Mouse (Mus musculus): ENCODE results near the gene Gm15217. TPM values are rescaled to one million over a fixed set of nuclear protein-coding genes. Genes with fewer than 3 reads are reported as not detected.

Gene Gm15217
- polyA plus RNA-seq (2015; fragmentation: Nextera tagmentation; extraction: Ambion mirVana) = not detected in 2 replicates

DNA sequence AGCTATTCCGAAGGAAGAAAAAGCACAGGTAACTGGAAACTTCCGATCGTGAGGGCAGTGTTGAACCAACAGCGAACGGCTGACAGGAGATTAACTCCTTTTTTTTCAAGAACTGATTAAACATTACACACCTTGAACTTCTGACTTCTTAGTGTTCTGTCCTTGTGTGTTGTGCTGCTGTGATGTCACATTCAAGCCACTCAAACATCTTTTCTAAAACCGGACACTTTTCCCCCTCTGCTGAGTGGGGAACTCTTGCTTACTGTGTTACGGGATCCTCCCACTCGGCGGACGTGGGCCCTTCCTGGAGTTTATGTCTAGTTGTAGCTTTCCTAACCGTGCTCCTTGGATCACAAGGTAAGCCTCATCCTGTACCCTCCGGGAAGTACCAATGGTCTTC lies at the start of gene Gm15217:
Gm15217 (plus strand) TSS at position 130 of the 400 bp plus-strand sequence.
- Histone ChIP-seq H3K4me3 (ENCODE audit: low read length) (peak within 1 kb of the TSS; percentile 49), H3K27me3 (ENCODE audit: control insufficient read depth, insufficient read depth, low read length) (no peaks in the 10 kb centered on the region; the same call in 1 of the 2 replicates), H3K4me2 (ENCODE audit: low read depth, low read length) (peak within 1 kb of the TSS; percentile 84), H3K36me3 (ENCODE audit: control insufficient read depth, insufficient read depth) (no peaks in the 10 kb centered on the region), H3K9ac (ENCODE audit: low read length) (peak within 1 kb of the TSS; percentile 63), H3K4me1 (ENCODE audit: control insufficient read depth, insufficient read depth, low read length) (peaks cover 14% of the 10 kb centered on the region), H3K9me3 (replicated peaks; ENCODE audit: control insufficient read depth, low read length) (no peaks in the 10 kb centered on the region), H3K27ac (ENCODE audit: low read length) (no peak within 1 kb of the TSS)
- 84% methylated on average over 12 of the region's 12 CpGs for WGBS
- ATAC-seq (replicated peaks; ENCODE audit: extremely low read depth, insufficient read depth, low FRiP score) = no peak

GRCm38 (mm10) chr14:46333421-46334237 lies 45.6 kb upstream of the Gm15217 start:
- Histone ChIP-seq H3K4me1 (ENCODE audit: control insufficient read depth, insufficient read depth, low read length) (no peaks in the 10 kb centered on the region), H3K27ac (ENCODE audit: low read length) (no peak overlapping the region), H3K36me3 (ENCODE audit: control insufficient read depth, insufficient read depth) (no peaks in the 10 kb centered on the region), H3K9ac (ENCODE audit: low read length) (no peak overlapping the region), H3K4me2 (ENCODE audit: low read depth, low read length) (no peak overlapping the region), H3K9me3 (replicated peaks; ENCODE audit: control insufficient read depth, low read length) (no peaks in the 10 kb centered on the region), H3K27me3 (ENCODE audit: control insufficient read depth, insufficient read depth, low read length) (no peaks in the 10 kb centered on the region), H3K4me3 (ENCODE audit: low read length) (no peak overlapping the region)
- WGBS = 79% methylated on average over 8 of the region's 8 CpGs
- ATAC-seq (replicated peaks; ENCODE audit: extremely low read depth, insufficient read depth, low FRiP score) = no peak

DNA sequence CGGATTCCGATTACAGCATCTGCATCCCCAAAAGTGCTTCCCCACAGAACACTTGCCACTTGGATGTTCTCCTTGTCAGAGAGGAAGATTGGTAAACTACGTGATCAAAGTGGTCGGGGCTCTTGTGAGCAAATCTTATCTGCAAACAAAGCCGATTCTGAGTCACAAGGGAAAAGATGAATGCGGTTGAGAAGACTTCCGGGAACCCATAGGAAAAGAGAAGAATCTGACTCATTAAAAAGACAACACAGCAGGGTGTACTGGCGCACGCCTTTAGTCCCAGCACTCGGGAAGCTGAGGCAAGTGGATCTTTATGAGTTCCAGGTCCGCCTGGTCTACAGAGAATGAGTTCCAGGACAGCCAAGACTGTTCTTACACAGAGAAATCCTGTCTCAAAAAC lies 40.4 kb upstream of the Gm15217 start:
- H3K9me3 ChIP-seq (replicated peaks; ENCODE audit: control insufficient read depth, low read length) = no peaks in the 10 kb centered on the region
- WGBS = 53% methylated on average over 11 of the region's 11 CpGs
- no peak overlapping the region for H3K27ac ChIP-seq (ENCODE audit: low read length)
- no peak overlapping the region for H3K9ac ChIP-seq (ENCODE audit: low read length)
- no peaks in the 10 kb centered on the region for H3K36me3 ChIP-seq (ENCODE audit: control insufficient read depth, insufficient read depth)
- H3K4me1 ChIP-seq (ENCODE audit: control insufficient read depth, insufficient read depth, low read length) = no peaks in the 10 kb centered on the region
- ATAC-seq (replicated peaks; ENCODE audit: extremely low read depth, insufficient read depth, low FRiP score) = no peak
- no peak overlapping the region for H3K4me3 ChIP-seq (ENCODE audit: low read length)
- no peaks in the 10 kb centered on the region for H3K27me3 ChIP-seq (ENCODE audit: control insufficient read depth, insufficient read depth, low read length)
- H3K4me2 ChIP-seq (ENCODE audit: low read depth, low read length) = no peak overlapping the region

DNA sequence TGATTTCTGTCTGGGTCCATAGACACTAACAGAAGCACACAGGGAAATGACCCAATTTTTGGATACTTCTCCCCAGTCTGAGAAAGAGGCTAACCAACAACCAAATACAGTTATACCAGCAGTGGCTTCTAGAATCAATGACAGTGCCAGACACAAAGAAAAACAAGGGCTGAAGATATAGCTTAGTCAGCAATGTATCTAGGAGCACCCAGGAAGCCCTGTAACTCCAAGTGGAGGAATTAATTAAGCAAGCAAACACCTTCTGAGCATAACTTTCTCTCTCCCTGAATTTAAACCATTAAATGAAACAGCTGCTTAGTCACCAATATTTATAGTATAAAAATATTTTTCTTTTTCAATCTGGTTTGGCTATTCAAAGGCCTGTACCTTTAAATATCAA lies 34.5 kb upstream of the Gm15217 start:
- no peak overlapping the region for H3K27ac ChIP-seq (ENCODE audit: low read length)
- H3K4me1 ChIP-seq (ENCODE audit: control insufficient read depth, insufficient read depth, low read length) = no peaks in the 10 kb centered on the region

DNA sequence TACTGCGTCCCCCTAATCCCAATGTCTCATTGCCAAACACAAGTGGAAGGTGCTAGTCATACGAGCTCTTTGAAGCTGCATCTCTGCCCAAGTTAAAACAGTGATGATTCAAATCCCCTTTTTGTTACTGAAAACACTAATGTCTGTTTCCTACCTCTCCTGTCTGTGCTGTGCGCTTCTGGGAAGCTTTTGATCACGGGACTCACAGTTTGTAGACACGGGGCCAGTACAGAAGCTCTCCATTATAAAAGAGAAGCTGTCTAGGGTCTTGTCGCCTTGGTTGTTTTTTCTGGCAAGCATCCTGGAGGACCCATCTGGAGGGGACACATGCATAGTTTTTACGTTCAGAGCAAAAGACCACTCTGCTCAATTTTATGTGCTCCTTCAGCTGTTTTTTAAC lies 21.9 kb upstream of the Gm15217 start:
- H3K4me2 ChIP-seq (ENCODE audit: low read depth, low read length) = no peak overlapping the region
- no peak for ATAC-seq (replicated peaks; ENCODE audit: extremely low read depth, insufficient read depth, low FRiP score)
- WGBS = 74% methylated on average over 7 of the region's 7 CpGs
- H3K27me3 ChIP-seq (ENCODE audit: control insufficient read depth, insufficient read depth, low read length) = no peaks in the 10 kb centered on the region
- H3K27ac ChIP-seq (ENCODE audit: low read length) = no peak overlapping the region
- no peak overlapping the region for H3K4me3 ChIP-seq (ENCODE audit: low read length)
- H3K36me3 ChIP-seq (ENCODE audit: control insufficient read depth, insufficient read depth) = no peaks in the 10 kb centered on the region
- H3K9ac ChIP-seq (ENCODE audit: low read length) = no peak overlapping the region
- H3K9me3 ChIP-seq (replicated peaks; ENCODE audit: control insufficient read depth, low read length) = no peaks in the 10 kb centered on the region
- H3K4me1 ChIP-seq (ENCODE audit: control insufficient read depth, insufficient read depth, low read length) = no peaks in the 10 kb centered on the region

More for the DNA sequence above, 34.5 kb upstream of the Gm15217 start:
- Histone ChIP-seq H3K27me3 (ENCODE audit: control insufficient read depth, insufficient read depth, low read length) (no peaks in the 10 kb centered on the region), H3K9ac (ENCODE audit: low read length) (no peak overlapping the region), H3K4me2 (ENCODE audit: low read depth, low read length) (no peak overlapping the region), H3K9me3 (replicated peaks; ENCODE audit: control insufficient read depth, low read length) (0 out of 2 replicates have a peak, but pooled peaks cover 3% of the 10 kb centered on the region), H3K36me3 (ENCODE audit: control insufficient read depth, insufficient read depth) (no peaks in the 10 kb centered on the region), H3K4me3 (ENCODE audit: low read length) (no peak overlapping the region)
- ATAC-seq (replicated peaks; ENCODE audit: extremely low read depth, insufficient read depth, low FRiP score) = no peak

GRCm38 (mm10) chr14:46357696-46358095 lies 21.5 kb upstream of the Gm15217 start:
- H3K9me3 ChIP-seq (replicated peaks; ENCODE audit: control insufficient read depth, low read length) = no peaks in the 10 kb centered on the region
- WGBS = 77% methylated on average over 8 of the region's 8 CpGs

DNA sequence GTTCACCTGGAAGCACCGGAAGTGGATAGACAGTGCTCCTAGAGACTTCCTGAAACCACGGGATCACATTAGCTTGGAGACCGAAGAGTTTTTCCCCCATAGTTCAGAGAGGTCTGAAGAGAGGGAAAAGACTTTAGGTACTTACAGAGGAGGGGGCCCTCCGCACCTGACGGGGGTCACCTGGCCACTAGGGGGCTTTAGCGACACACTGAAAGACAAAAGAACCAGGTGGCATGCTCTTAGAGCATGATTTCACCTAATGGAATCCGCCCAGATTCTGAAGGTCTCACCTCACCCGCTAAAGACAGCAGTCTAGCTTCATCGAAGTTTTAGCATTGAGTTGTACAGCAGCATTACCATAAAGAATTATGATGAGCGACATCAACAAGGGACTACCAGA lies 16.0 kb upstream of the Gm15217 start:
- no peak overlapping the region for H3K4me3 ChIP-seq (ENCODE audit: low read length)
- H3K27me3 ChIP-seq (ENCODE audit: control insufficient read depth, insufficient read depth, low read length) = no peaks in the 10 kb centered on the region
- H3K36me3 ChIP-seq (ENCODE audit: control insufficient read depth, insufficient read depth) = no peaks in the 10 kb centered on the region
- H3K4me2 ChIP-seq (ENCODE audit: low read depth, low read length) = no peak overlapping the region
- no peaks in the 10 kb centered on the region for H3K9me3 ChIP-seq (replicated peaks; ENCODE audit: control insufficient read depth, low read length)
- no peak for ATAC-seq (replicated peaks; ENCODE audit: extremely low read depth, insufficient read depth, low FRiP score)
- H3K27ac ChIP-seq (ENCODE audit: low read length) = no peak overlapping the region
- H3K9ac ChIP-seq (ENCODE audit: low read length) = no peak overlapping the region
- no peaks in the 10 kb centered on the region for H3K4me1 ChIP-seq (ENCODE audit: control insufficient read depth, insufficient read depth, low read length)
- WGBS = 37% methylated on average over 10 of the region's 10 CpGs

More at GRCm38 (mm10) chr14:46357696-46358095, 21.5 kb upstream of the Gm15217 start:
- H3K27ac ChIP-seq (ENCODE audit: low read length) = no peak overlapping the region
- H3K27me3 ChIP-seq (ENCODE audit: control insufficient read depth, insufficient read depth, low read length) = no peaks in the 10 kb centered on the region
- H3K9ac ChIP-seq (ENCODE audit: low read length) = no peak overlapping the region
- H3K4me3 ChIP-seq (ENCODE audit: low read length) = no peak overlapping the region
- H3K36me3 ChIP-seq (ENCODE audit: control insufficient read depth, insufficient read depth) = no peaks in the 10 kb centered on the region
- no peak overlapping the region for H3K4me2 ChIP-seq (ENCODE audit: low read depth, low read length)
- H3K4me1 ChIP-seq (ENCODE audit: control insufficient read depth, insufficient read depth, low read length) = no peaks in the 10 kb centered on the region
- ATAC-seq (replicated peaks; ENCODE audit: extremely low read depth, insufficient read depth, low FRiP score) = no peak

GRCm38 (mm10) chr14:46372452-46372851 lies 6.8 kb upstream of the Gm15217 start:
- 37% methylated on average over 9 of the region's 9 CpGs for WGBS
- H3K4me3 ChIP-seq (ENCODE audit: low read length) = no peak overlapping the region
- ATAC-seq (replicated peaks; ENCODE audit: extremely low read depth, insufficient read depth, low FRiP score) = no peak
- no peak overlapping the region for H3K27ac ChIP-seq (ENCODE audit: low read length)
- no peaks in the 10 kb centered on the region for H3K4me1 ChIP-seq (ENCODE audit: control insufficient read depth, insufficient read depth, low read length)
- no peaks in the 10 kb centered on the region for H3K27me3 ChIP-seq (ENCODE audit: control insufficient read depth, insufficient read depth, low read length)
- no peaks in the 10 kb centered on the region for H3K36me3 ChIP-seq (ENCODE audit: control insufficient read depth, insufficient read depth)
- H3K4me2 ChIP-seq (ENCODE audit: low read depth, low read length) = no peak overlapping the region
- H3K9me3 ChIP-seq (replicated peaks; ENCODE audit: control insufficient read depth, low read length) = no peaks in the 10 kb centered on the region
- H3K9ac ChIP-seq (ENCODE audit: low read length) = no peak overlapping the region

GRCm38 (mm10) chr14:46375796-46376195 lies 3.4 kb upstream of the Gm15217 start:
- H3K9me3 ChIP-seq (replicated peaks; ENCODE audit: control insufficient read depth, low read length) = no peaks in the 10 kb centered on the region
- H3K9ac ChIP-seq (ENCODE audit: low read length) = no peak overlapping the region
- H3K4me2 ChIP-seq (ENCODE audit: low read depth, low read length) = no peak overlapping the region
- no peak overlapping the region for H3K4me3 ChIP-seq (ENCODE audit: low read length)
- peaks cover 7% of the 10 kb centered on the region for H3K4me1 ChIP-seq (ENCODE audit: control insufficient read depth, insufficient read depth, low read length)
- H3K36me3 ChIP-seq (ENCODE audit: control insufficient read depth, insufficient read depth) = no peaks in the 10 kb centered on the region
- no peak for ATAC-seq (replicated peaks; ENCODE audit: extremely low read depth, insufficient read depth, low FRiP score)
- WGBS = 58% methylated on average over 5 of the region's 5 CpGs
- H3K27me3 ChIP-seq (ENCODE audit: control insufficient read depth, insufficient read depth, low read length) = no peaks in the 10 kb centered on the region; the same call in 1 of the 2 replicates
- H3K27ac ChIP-seq (ENCODE audit: low read length) = no peak overlapping the region
